Mouse (Mus musculus) myocyte (in vitro differentiated cells): ENCODE data around the gene Pafah1b1.

Experiments
- MYOG ChIP-seq, 3 experiments: IDR thresholded peaks; one replicate each; pipeline ENCODE4 v1.6.1; 2011; ENCODE audit warnings: control low read depth in 2 of 3, low read depth in 2 of 3, mild to moderate bottlenecking in 2 of 3; ENCODE audit not compliant: insufficient read length in 2 of 3, control insufficient read depth in 1 of 3, insufficient read depth in 1 of 3
- POLR2A ChIP-seq: IDR thresholded peaks from one replicate; pipeline ENCODE4 v1.6.1; 2011; ENCODE audit warnings: low read depth, mild to moderate bottlenecking, control low read depth, moderate library complexity; ENCODE audit not compliant: insufficient read length
- USF1 ChIP-seq: IDR thresholded peaks from one replicate; pipeline ENCODE4 v1.6.1; 2011; ENCODE audit warnings: low read depth, mild to moderate bottlenecking, control low read depth, moderate library complexity

DNA sequence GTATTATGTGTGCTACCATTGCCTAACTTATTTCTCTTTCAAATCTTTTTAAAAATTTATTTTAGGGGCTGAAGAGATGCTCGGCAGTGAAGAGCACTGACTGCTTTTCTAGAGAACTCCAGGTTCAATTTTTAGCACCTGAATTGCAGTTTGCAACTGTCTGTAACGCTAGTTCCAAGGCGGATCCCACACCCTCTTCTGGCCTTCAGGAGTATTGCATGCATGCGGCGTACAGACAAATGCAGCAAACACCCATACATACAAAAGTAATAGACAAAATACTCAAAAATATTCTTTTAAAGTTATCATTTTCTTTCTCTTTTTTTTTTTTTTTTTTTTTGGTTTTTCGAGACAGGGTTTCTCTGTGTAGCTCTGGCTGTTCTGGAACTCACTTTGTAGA is 43.6 kb upstream of the Pafah1b1 start:
- TF ChIP-seq MYOG (IDR thresholded peaks at IDR 0.05; ENCODE audit: control insufficient read depth in 1 of 3, insufficient read depth in 1 of 3, insufficient read length in 2 of 3, low read depth in 2 of 3) (no peak), USF1 (no peak), POLR2A (no peak)
